Mouse (Mus musculus) bone marrow macrophage, adult 2 months (primary cell): ENCODE data around the gene Nkiras2.

Experiments used
- CTCF ChIP-seq: IDR thresholded peaks from 2 replicates; pipeline ENCODE4 v1.5.1; 2012; ENCODE audit warnings: low read depth, mild to moderate bottlenecking, low read length, moderate library complexity
- POLR2A ChIP-seq: IDR thresholded peaks from 2 replicates; pipeline ENCODE4 v1.6.1; 2012; ENCODE audit warnings: mild to moderate bottlenecking, low read depth, low read length, borderline replicate concordance

DNA sequence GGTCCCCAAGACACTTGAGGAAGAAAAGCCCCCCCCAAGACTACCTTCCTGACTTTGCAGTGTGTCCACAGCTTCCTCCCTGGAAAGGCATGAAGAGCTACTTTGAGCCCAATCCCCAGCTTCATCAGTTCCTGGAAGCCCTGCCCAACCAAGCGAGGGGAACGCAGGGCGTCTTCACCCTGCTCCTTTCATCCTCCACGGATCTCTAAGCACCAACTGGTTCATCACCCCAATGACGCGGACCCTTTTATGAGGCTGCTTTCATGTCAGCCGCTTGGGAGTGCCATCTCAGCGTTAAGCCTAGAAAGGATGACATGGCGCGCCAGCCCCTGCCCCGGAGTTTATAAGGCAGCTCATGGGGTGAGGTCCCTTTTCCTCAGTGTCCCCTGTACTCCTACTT lies 938 bp downstream of the Nkiras2 start, which contains the start of gene Dnajc7:
- 0 out of 2 replicates have a peak, but pooled peaks have one; percentile 11 for TF ChIP-seq CTCF
- no peak for TF ChIP-seq POLR2A
